Mouse (Mus musculus): Measurements from ENCODE around the gene Evc.

Evc gene

GRCm38 (mm10) chr5:37298370-37298769 is 38.3 kb downstream of the Evc start:
- DNase-seq (ENCODE audit: low spot score) = no peak

DNA sequence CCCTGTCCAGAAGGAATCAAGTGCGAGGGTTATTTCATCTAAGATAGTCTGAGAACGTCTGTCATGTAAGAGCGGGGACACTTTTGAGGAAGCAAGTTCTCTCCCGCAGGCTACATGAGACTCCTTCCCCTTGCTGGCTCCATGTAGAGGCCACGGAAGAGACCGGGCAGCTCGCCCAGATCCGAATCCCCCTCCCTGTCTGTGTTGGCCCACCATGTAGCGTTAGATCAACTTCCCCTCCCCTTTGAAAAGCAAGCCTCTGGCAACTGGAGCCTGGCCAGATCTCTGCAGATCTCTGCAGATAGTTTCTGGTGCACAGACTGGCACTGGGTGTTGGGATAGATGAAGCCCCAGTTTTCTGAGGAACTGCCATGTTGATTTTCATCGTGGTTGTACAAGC is 40.0 kb downstream of the Evc start:
- no peak for DNase-seq (ENCODE audit: low spot score)

GRCm38 (mm10) chr5:37290983-37291382 is 45.7 kb downstream of the Evc start:
- DNase-seq (ENCODE audit: low spot score) = no peak

DNA sequence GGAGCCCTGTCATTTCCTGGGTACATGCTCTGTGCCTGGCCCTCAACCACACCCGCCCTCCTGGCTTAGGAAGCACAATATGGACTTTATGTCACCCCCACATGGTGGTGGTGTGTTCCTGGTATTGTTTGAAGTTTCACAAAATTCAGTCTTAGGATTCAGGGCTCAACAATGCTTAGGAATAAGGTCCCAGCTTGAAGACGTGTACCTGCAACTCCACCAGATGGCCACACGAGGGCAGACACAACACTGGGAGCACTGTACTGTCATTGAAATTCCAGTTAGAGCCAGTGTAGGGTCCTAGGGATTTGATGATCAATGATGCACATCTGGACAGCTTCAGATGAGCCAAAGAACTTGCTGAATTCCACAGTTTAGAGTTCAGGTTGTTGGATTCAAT is 47.5 kb downstream of the Evc start:
- no peak for DNase-seq (ENCODE audit: low spot score)

DNA sequence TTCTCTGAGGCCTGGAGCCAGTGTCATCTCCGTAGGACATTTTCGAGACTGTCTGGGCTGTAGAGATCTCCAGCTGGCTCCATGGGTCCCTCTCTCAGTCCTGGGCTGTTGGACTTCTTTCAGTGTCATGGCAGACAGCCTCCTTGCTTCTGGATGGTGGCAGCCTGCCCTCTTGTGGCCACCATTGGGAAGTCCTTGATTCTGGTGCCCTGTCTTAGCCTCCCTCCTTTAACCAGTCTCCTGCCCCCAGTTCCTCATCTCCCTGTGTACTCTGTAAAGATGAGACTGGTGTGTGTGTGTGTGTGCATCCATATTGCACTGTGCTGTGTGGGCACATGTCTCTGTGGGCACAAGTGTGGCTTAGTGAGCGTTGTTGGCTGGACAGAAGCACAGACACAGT is 48.3 kb downstream of the Evc start:
- DNase-seq (ENCODE audit: low spot score) = no peak

DNA sequence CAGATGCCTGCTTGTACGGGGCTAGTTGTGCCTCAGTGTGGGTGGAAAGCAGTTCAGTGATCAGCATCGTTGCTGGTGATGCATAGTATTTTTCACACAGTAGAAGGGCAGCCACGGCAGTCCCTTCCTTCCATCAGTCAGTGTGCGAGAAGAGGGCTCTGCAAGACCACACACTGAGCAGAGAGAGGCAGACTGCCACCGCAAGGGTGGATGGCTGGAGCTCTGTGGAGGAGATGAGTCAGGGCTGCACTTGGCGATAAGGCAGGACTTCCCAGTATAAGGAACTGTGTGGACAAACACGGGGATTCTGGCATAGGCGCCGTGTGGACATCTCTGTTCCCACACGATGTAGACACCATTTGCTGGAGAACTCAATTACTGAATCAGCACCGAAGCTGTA is 55.7 kb downstream of the Evc start:
- no peak for DNase-seq (ENCODE audit: low spot score)

GRCm38 (mm10) chr5:37263816-37264215 is 72.9 kb downstream of the Evc start:
- DNase-seq (ENCODE audit: low spot score) = no peak

- DNase-seq (ENCODE audit: low spot score) = no peak
Observed at GRCm38 (mm10) chr5:37261734-37262133, 75.0 kb downstream of the Evc start.

DNA sequence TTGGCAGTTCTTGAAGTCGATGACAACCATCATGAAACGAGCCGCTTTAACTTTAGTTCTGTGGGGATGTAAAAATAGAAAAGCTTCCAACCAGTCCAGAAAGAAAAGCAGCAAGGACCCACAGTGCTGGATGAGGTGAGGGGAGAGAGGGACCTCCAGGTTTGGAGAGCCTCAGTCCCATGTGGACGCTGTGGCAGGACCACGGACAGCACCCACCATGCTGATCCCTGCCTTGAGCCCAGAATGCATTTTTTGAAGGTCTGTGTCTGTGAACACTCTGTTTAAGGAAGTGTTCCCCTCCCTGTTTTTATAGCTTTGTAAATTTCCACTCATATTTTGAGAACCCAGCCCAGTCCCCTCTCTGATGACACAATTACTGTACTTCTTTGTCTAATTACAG is 79.5 kb downstream of the Evc start:
- no peak for DNase-seq (ENCODE audit: low spot score)

DNA sequence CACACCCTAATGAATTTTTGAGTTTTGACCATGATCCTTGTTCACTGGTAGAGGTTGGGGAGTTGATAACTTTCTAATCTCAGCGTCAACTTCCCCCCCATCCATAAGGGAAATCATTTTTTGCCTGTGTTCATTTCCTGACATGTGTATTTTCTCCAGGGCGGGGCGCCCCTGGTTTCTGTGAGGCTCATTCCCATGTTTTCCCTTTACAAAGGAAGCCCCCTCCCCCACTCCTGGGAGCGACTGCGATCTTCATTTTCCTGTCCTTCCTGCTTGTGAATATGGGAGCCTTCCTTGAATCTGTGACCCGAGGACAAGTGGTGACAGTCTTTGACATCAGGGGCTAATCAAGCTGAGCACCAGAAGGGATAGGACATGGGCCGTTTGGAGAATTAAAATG is 79.9 kb downstream of the Evc start:
- no peak for DNase-seq (ENCODE audit: low spot score)

GRCm38 (mm10) chr5:37254523-37254922 is 82.2 kb downstream of the Evc start:
- no peak for DNase-seq (ENCODE audit: low spot score)

DNA sequence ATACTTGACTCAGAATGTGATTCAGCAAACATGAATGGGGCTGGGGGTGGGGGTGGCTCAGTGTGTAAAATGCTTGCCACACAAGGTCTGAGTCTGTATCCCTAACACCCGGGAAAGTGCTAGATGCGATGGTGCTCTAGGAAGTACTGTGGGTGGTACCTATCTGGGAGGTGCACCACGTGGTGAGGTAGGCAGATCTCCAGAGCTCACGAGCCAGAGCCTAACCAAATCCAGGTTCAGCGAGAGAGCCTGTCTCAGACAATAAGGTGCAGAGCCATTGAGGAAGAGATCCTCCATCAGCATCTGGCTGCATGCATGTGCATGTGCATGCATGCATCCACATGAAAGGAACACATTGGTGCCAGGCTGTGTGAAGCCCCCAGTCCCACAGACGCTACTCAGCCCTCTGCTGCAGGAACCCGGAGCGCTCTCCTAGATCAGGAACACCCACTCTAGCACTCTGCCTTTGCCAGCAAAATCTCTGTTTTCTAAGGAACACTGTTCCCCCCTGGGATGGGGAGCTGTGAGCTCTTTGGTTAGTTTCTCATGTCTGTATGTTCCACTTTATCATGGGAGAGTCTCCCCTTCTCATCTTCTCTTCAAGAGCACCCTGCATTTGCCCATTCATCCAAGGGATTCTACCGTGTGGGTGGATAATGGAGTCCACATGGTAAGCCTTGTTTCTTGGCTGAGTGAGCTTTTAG is 84.4 kb downstream of the Evc start:
- DNase-seq (ENCODE audit: low spot score) = no peak

- DNase-seq (ENCODE audit: low spot score) = no peak
Observed at GRCm38 (mm10) chr5:37251596-37251995, 85.1 kb downstream of the Evc start.

GRCm38 (mm10) chr5:37248870-37249269 is 87.8 kb downstream of the Evc start:
- no peak for DNase-seq (ENCODE audit: low spot score)

DNA sequence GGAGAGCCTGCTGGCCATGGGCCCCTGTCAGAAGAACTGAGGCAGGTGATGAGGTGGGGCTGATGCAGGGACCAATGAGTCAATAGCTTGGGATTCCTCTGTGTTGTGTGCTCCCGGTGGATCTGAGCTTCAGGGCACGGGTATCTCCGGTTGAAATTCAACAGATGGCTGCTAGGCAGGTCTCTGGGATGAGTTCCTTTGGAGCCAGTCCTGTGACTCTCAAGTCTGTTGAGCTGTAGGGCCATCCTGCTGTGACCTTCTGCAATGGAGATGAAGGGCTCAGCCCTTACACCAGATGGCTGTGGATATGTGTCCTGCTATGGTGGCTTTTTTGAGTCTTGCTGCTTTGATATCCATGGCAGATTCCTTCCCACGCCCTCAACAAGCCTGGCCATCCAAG is 89.2 kb downstream of the Evc start:
- no peak for DNase-seq (ENCODE audit: low spot score)

DNA sequence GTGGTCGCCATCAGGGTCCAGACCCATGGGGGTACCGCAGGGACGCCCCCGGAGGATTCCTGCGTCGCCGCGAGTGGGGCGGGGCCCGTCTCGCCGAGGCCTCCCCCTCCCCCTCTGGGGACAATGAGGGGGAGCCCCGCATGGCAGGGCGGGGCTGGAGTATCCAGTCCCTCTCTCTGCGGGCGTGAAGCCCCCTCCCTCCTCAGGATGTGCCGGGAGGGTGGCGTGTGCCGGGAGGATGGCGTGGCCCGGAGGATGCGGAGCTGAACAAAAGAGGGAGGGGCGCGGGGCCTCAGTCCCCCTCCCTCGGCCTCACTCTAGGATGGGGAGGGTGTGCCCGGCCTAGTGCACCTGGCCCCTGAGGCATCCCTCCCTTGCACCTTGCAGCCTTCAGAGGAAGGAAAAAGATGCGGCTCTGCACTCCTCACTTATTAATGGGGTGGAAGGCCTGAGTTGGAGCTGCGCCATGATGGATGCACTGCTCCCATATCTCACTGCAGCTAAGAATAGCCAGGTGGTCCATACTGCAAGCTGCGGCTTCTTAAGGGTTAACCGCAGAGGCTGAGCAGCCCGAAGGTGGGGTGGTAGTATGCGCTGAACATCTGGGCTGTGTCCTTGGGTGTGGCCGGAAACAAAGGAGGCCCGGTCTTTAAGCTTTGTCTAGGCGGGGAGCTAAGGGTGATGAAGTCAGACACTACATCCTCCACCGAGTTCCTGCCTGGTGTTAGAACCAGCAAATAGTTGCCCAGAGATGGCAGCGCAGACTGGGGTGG is 90.4 kb downstream of the Evc start:
- no peak for DNase-seq (ENCODE audit: low spot score)

DNA sequence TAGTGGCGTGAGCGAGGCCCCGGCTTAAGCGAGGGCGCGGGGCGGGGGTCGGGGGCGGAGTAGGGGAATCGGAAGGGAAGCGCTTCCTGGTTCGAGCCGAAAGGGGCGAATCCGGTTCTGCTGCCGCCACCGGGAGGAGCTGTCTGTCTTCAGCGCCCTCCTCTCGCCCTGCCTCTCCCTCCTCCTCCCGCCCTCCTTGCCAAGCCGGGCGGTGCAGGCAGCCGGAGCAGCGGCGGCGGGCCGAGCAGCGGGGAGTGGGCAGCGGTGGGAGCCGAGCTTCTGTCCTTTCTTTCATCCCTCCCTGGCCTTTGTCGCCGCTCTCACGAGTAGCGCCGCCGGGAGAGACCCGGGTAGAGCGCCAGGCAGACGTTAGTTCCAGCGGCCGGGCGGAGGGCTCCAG is 91.0 kb downstream of the Evc start:
- no peak for DNase-seq (ENCODE audit: low spot score)

- no peak for DNase-seq (ENCODE audit: low spot score)
Observed at GRCm38 (mm10) chr5:37244666-37245242, 91.9 kb downstream of the Evc start.

- no peak for DNase-seq (ENCODE audit: low spot score)
Observed at GRCm38 (mm10) chr5:37244161-37244560, 92.5 kb downstream of the Evc start.

GRCm38 (mm10) chr5:37243169-37243886 is 93.4 kb downstream of the Evc start:
- no peak for DNase-seq (ENCODE audit: low spot score)

DNA sequence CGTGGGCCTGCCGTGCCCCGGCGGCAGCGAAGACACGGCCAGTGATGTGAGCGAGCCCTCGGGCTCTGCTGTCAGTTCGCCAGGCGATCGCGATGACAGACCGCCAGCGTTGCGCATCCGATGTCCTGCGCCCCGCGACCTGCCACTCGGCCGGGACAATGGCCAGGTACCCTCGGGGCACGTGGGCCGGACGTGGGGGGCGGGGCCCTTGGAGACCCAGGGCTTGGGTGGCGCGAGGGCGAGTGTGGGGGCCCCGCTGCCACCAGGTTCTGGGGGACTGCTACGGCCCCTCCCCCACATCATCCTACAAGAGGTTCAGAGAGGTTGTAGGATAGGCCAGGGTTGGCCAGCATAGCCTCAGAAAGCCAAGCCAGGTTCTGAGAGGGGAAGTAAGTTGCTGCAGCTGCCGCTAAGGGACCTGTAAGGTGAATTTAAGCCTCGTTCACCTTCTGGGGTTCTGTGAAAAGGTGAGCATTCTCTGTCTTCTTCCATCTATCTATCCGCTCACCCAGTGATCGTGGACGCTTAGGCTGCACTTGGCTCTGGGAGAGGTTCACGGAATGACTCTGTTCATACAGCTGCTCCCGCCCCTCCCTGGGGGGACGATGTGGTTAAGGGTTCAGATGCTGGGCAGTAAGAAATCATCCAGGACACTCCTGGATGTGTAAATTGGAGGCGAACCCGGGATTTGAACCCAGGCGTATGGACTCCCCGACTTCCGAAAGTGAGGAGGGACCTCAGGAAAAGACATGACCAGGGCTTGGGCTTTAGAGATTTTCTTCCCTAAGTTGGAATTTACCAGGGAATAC is 94.1 kb downstream of the Evc start:
- DNase-seq (ENCODE audit: low spot score) = no peak

- DNase-seq (ENCODE audit: low spot score) = peak; percentile 81
Observed at GRCm38 (mm10) chr5:37241651-37242151, 95.0 kb downstream of the Evc start, which contains the start of gene Crmp1. Gene Crmp1 (plus strand): TSS chr5:37241940.
